10 mouse cellular contexts compared by ENCODE assay signal in genomic region chr1:167230930-167231611, GRCm38 (mm10). TPM values are rescaled to one million over a fixed set of nuclear protein-coding genes. Genes with fewer than 3 reads are reported as not detected.
DNase-seq lines count a peak whose midpoint lies in the region; ATAC-seq and TF ChIP-seq lines count a peak whose summit lies in the region.
"Had no signal": no experiment of that assay in that cellular context is flagged by ENCODE, and none has a peak within 500 bp of the region (broad histone marks: within the 10 kb centered on the region; RNA-seq: fewer than 3 reads in every experiment).

No protein-coding gene starts in this region.

- H3K9ac ChIP-seq in lung, embryonic 14.5 days: no peak overlapping the region
- H3K9ac ChIP-seq: limb, embryonic 13.5 days had no signal

- DNase-seq in adrenal gland, adult (ENCODE audit: inconsistent age in 2 of 2, low spot score in 1 of 2): peak; percentile 60 to 79
- no peak for DNase-seq in adrenal gland, postnatal 4 days (ENCODE audit: low spot score in 2 of 2)
- no peak for DNase-seq in lung, embryonic 14.5 days
- no peak for DNase-seq in lung, postnatal 10 days
- DNase-seq in left cerebral cortex, postnatal 36 days (ENCODE audit: low spot score in 2 of 2): no peak
- no peak for DNase-seq in cerebellum, adult 11 months
- DNase-seq: kidney, adult 18-20 months had no signal

- H3K4me1 ChIP-seq in lung, embryonic 14.5 days (ENCODE audit: insufficient read depth): no peaks in the 10 kb centered on the region
- peaks cover 54% of the 10 kb centered on the region for H3K4me1 ChIP-seq in megakaryocyte, embryonic 14.5 days

- ATAC-seq in lung, embryonic 14.5 days (ENCODE audit: insufficient read depth): peak; percentile 47; the same call in 1 of the 2 replicates
- peak; percentile 57 for ATAC-seq in common myeloid progenitor, adult 5-6 weeks (replicated peaks; ENCODE audit: low read depth, poor library complexity, severe bottlenecking)

- H3K27ac ChIP-seq in lung, embryonic 14.5 days (ENCODE audit: low read depth): no peak overlapping the region
- H3K27ac ChIP-seq: limb, embryonic 13.5 days had no signal

- H3K4me3 ChIP-seq in lung, embryonic 14.5 days (ENCODE audit: low read depth, low read length): no peak overlapping the region
- peak overlapping the region; percentile 56 for H3K4me3 ChIP-seq in megakaryocyte, embryonic 14.5 days (replicated peaks)
- H3K4me3 ChIP-seq: limb, embryonic 13.5 days had no signal

- H3K27me3 ChIP-seq in lung, embryonic 14.5 days (ENCODE audit: insufficient read depth, low read length): no peaks in the 10 kb centered on the region
- H3K27me3 ChIP-seq in megakaryocyte, embryonic 14.5 days (replicated peaks): no peaks in the 10 kb centered on the region
- H3K27me3 ChIP-seq: limb, embryonic 13.5 days had no signal

- intact Hi-C loops in left cerebral cortex, postnatal 36 days (cut with DNase I): no loop called here

- peaks cover 76% of the 10 kb centered on the region for H3K36me3 ChIP-seq in lung, embryonic 14.5 days (ENCODE audit: insufficient read depth)
- peaks cover 97% of the 10 kb centered on the region for H3K36me3 ChIP-seq in megakaryocyte, embryonic 14.5 days (replicated peaks; ENCODE audit: low read length)

- H3K4me2 ChIP-seq in lung, embryonic 14.5 days: no peak overlapping the region
- H3K4me2 ChIP-seq: limb, embryonic 13.5 days had no signal

- no peaks in the 10 kb centered on the region for H3K9me3 ChIP-seq in lung, embryonic 14.5 days (ENCODE audit: low read depth, low read length)
- H3K9me3 ChIP-seq in megakaryocyte, embryonic 14.5 days: no peaks in the 10 kb centered on the region
- H3K9me3 ChIP-seq: limb, embryonic 13.5 days had no signal

- no peak; the same call in 1 of the 2 replicates for TF ChIP-seq CTCF in lung, embryonic 14.5 days (IDR thresholded peaks at IDR 0.05; ENCODE audit: low read depth)

- WGBS in lung, embryonic 14.5 days: 86% methylated on average over 17 of the region's 17 CpGs

RNA-seq across cellular contexts. Expression of gene Uck2, which starts 54.0 kb away (rescaled TPM):
- total RNA-seq in adrenal gland, postnatal 4 days (2021): 10 to 100 TPM; 66.6 to 71.5 TPM
- polyA plus RNA-seq in lung, embryonic 14.5 days (2014; fragmentation: Nextera tagmentation; extraction: Ambion mirVana): 98.3 and 98.8 TPM in 2 replicates
- 198 and 245 TPM in 2 replicates for total RNA-seq in common myeloid progenitor, adult 5-6 weeks (2017)
- polyA plus RNA-seq in megakaryocyte, embryonic 14.5 days (2012; ENCODE audit: insufficient read depth, low replicate concordance): 367 and 525 TPM in 2 replicates
- 10 to 100 TPM; 37.4 to 42.5 TPM for total RNA-seq in left cerebral cortex, postnatal 36 days (2021)

Comparison
In these comparisons a context has a peak if more than half of its experiments do, and no peak if none do; other contexts are left out.
1. DNase-seq: peak in adrenal gland, adult (2 of 2); none in adrenal gland, postnatal 4 days (0 of 2), lung, embryonic 14.5 days (single experiment), lung, postnatal 10 days (single experiment), left cerebral cortex, postnatal 36 days (0 of 2) and cerebellum, adult 11 months (single experiment).